Mouse (Mus musculus) kidney, postnatal 0 days (tissue): Measurements from ENCODE around the gene Mcur1. TPM values are rescaled to one million over a fixed set of nuclear protein-coding genes. Genes with fewer than 3 reads are reported as not detected.

Experiments
- ATAC-seq: fragments of 200-750 bp; cut with Nextera tagmentation; replicated peaks from 2 replicates; pipeline ENCODE4 v1.8.0; 2017; ENCODE audit warnings: low read depth, moderate number of reproducible peaks, moderate TSS enrichment, moderate library complexity; ENCODE audit not compliant: low FRiP score
- DNase-seq: peaks from one replicate; pipeline ENCODE4 v3.0.0-alpha.2; 2016; ENCODE audit warnings: low spot score
- H3K27ac ChIP-seq: fragments of 300-500 bp; sonication (generic); 2 replicates; pipeline ENCODE4 v1.5.1; 2014; ENCODE audit warnings: mild to moderate bottlenecking
- H3K27me3 ChIP-seq: fragments of 300-500 bp; sonication (generic); 2 replicates; pipeline ENCODE4 v1.6.1; 2014; ENCODE audit warnings: low read length, mixed read lengths; ENCODE audit not compliant: insufficient read depth
- H3K36me3 ChIP-seq: fragments of 300-500 bp; sonication (generic); 2 replicates; pipeline ENCODE4 v1.6.1; 2014; ENCODE audit warnings: low read length, mixed read lengths; ENCODE audit not compliant: insufficient read depth
- H3K4me1 ChIP-seq: fragments of 300-500 bp; sonication (generic); replicated peaks from 2 replicates; pipeline ENCODE4 v1.6.1; 2014; ENCODE audit warnings: antibody characterized with exemption, low read length, mixed read lengths; ENCODE audit not compliant: insufficient read depth
- H3K4me2 ChIP-seq: fragments of 300-500 bp; sonication (generic); 2 replicates; pipeline ENCODE4 v1.6.1; 2014; ENCODE audit warnings: mild to moderate bottlenecking, low read length, moderate library complexity, mixed read lengths
- H3K4me3 ChIP-seq: fragments of 300-500 bp; sonication (generic); replicated peaks from 2 replicates; pipeline ENCODE4 v1.5.1; 2014; ENCODE audit warnings: low read depth, low read length
- H3K9ac ChIP-seq: fragments of 300-500 bp; sonication (generic); 2 replicates; pipeline ENCODE4 v1.6.1; 2014; ENCODE audit warnings: low read depth, low read length
- H3K9me3 ChIP-seq: fragments of 300-500 bp; sonication (generic); replicated peaks from 2 replicates; pipeline ENCODE4 v1.6.1; 2016; ENCODE audit warnings: low read length, inconsistent platforms, mixed read lengths
- CTCF ChIP-seq: IDR thresholded peaks from 2 replicates; pipeline ENCODE4 v1.5.1; 2016; ENCODE audit warnings: antibody characterized with exemption, low read depth, mild to moderate bottlenecking, moderate library complexity
- WGBS: fragments of 180-500 bp; shearing (Covaris S2); extraction: QIAGEN DNeasy Blood & Tissue Kit; methylation state at CpG from one replicate; pipeline ENCODE4 v1.1.7; 2014; 5-methylcytosine and 5-hydroxymethylcytosine counted together
- polyA plus RNA-seq: library from polyadenylated mRNA; unstranded; fragments of >200 nt; fragmentation: Nextera tagmentation; extraction: Ambion mirVana; gene quantifications from 2 replicates; pipeline ENCODE4 v1.2.1, GENCODE M21; 2015

The Mcur1 gene
- polyA plus RNA-seq, 1 experiment from 2014 or later: 37.3 TPM

- Histone ChIP-seq H3K36me3 (no peaks in the 10 kb centered on the region), H3K4me2 (no peak overlapping the region), H3K9me3 (no peaks in the 10 kb centered on the region), H3K27ac (no peak overlapping the region), H3K4me3 (no peak overlapping the region), H3K27me3 (no peaks in the 10 kb centered on the region), H3K4me1 (no peaks in the 10 kb centered on the region), H3K9ac (no peak overlapping the region)
- ATAC-seq (no peak), DNase-seq (no peak)
- 88% methylated on average over 5 of the region's 5 CpGs for WGBS
- TF ChIP-seq CTCF: no peak
These were observed 43.9 kb downstream of the Mcur1 start for GRCm38 (mm10) chr13:43516119-43516518.

DNA sequence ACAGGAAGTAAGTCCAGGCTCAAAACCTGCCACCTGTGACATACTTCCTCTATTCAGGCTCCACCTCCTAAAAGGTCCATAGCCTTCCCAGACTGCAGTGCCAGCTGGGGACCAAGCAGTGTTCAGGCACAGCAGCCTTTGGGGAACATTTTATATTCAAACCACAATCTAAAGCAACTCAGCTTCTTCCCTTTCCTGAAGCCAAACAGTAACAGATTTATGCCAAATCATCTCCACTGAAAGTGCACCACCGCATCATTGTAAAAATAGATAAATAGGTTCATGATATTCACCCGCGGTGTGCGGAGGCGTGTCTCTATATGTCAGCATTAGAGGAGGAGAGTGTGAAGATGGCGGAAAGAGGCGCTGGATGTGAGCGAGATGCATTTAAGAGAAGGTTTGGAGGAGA, 45.0 kb downstream of the Mcur1 start:
- TF ChIP-seq CTCF: no peak
- no peak overlapping the region for H3K4me2 ChIP-seq
- H3K4me3 ChIP-seq: no peak overlapping the region
- no peak overlapping the region for H3K9ac ChIP-seq
- H3K36me3 ChIP-seq: no peaks in the 10 kb centered on the region
- no peak for ATAC-seq
- WGBS: 71% methylated on average over 8 of the region's 8 CpGs
- no peak overlapping the region for H3K27ac ChIP-seq
- H3K27me3 ChIP-seq: no peaks in the 10 kb centered on the region
- no peaks in the 10 kb centered on the region for H3K9me3 ChIP-seq
- H3K4me1 ChIP-seq: no peaks in the 10 kb centered on the region
- DNase-seq: no peak

DNA sequence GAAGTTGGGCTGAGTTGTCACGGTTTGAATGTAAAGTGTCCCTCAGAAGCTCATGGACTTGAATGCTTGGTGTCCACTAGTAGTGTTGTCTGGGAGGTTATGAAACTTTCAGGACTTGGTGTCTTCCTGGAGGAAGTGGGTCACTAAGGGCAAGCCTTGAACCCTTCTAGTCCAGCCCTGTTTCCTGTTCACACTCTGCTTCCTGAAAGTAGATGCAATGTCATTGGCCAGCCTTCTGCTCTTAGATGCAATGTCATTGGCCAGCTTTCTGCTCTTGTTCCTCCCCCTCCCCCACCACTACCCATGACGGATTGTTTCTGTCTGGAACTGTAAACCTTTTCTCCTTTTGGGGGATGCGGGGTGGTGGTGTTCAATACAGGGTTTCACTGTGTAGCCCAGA, 47.3 kb downstream of the Mcur1 start:
- Histone ChIP-seq H3K9ac (no peak overlapping the region), H3K4me3 (no peak overlapping the region), H3K9me3 (no peaks in the 10 kb centered on the region), H3K4me2 (no peak overlapping the region), H3K27me3 (no peaks in the 10 kb centered on the region), H3K27ac (no peak overlapping the region), H3K36me3 (no peaks in the 10 kb centered on the region), H3K4me1 (no peaks in the 10 kb centered on the region)
- no peak for TF ChIP-seq CTCF
- no peak for DNase-seq
- WGBS: 95% methylated on average over 3 of the region's 3 CpGs
- ATAC-seq: no peak

DNA sequence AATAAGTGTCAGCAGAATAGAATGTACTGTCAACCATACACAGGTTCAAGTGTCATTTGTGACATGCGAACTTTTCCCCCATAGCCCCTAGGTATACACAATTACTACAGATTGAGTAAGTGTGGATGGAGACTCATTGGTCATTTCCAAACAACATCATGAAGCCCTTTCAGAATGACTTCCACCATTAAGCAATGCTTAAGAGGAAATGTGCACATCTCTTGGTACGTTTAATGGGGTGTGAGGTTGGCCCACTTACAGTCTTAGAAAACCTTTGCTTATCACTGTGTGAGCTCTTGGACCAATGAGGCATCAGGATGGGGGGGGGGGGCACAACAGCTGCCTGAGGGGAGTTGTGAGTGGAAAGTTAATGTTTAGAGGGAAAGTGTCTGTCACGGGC, 54.2 kb downstream of the Mcur1 start:
- no peak for DNase-seq

GRCm38 (mm10) chr13:43503395-43503850, 56.6 kb downstream of the Mcur1 start:
- no peaks in the 10 kb centered on the region for H3K9me3 ChIP-seq
- H3K4me3 ChIP-seq: peak overlapping the region; percentile 22; the same call in 1 of the 2 replicates
- peak overlapping the region; percentile 51; the same call in 1 of the 2 replicates for H3K9ac ChIP-seq
- H3K36me3 ChIP-seq: no peaks in the 10 kb centered on the region
- 2% methylated on average over 19 of the region's 19 CpGs for WGBS
- H3K4me1 ChIP-seq: peaks cover 12% of the 10 kb centered on the region; the same call in 1 of the 2 replicates
- H3K27ac ChIP-seq: peak overlapping the region; percentile 83
- H3K4me2 ChIP-seq: peak overlapping the region; percentile 53
- 0 out of 2 replicates have a peak, but pooled peaks have one; percentile 5 for TF ChIP-seq CTCF
- H3K27me3 ChIP-seq: no peaks in the 10 kb centered on the region
- ATAC-seq (peak; percentile 92), DNase-seq (peak; percentile 97)

More for the DNA sequence above, 54.2 kb downstream of the Mcur1 start:
- Histone ChIP-seq H3K9me3 (no peaks in the 10 kb centered on the region), H3K4me3 (no peak overlapping the region), H3K4me1 (peaks cover 12% of the 10 kb centered on the region; the same call in 1 of the 2 replicates), H3K36me3 (no peaks in the 10 kb centered on the region), H3K4me2 (no peak overlapping the region), H3K27ac (no peak overlapping the region), H3K27me3 (no peaks in the 10 kb centered on the region), H3K9ac (no peak overlapping the region)
- no peak for TF ChIP-seq CTCF
- ATAC-seq: no peak
- WGBS: 77% methylated on average over 3 of the region's 3 CpGs

GRCm38 (mm10) chr13:43501601-43502000, 58.4 kb downstream of the Mcur1 start:
- no peak for ATAC-seq
- Histone ChIP-seq H3K27ac (no peak overlapping the region), H3K36me3 (no peaks in the 10 kb centered on the region), H3K4me2 (no peak overlapping the region), H3K4me3 (no peak overlapping the region), H3K9ac (no peak overlapping the region), H3K9me3 (no peaks in the 10 kb centered on the region), H3K4me1 (peaks cover 12% of the 10 kb centered on the region; the same call in 1 of the 2 replicates), H3K27me3 (no peaks in the 10 kb centered on the region)
- no peak for TF ChIP-seq CTCF
- DNase-seq: no peak
- 90% methylated on average over 5 of the region's 5 CpGs for WGBS

GRCm38 (mm10) chr13:43500483-43500850, 59.5 kb downstream of the Mcur1 start:
- WGBS: 90% methylated on average over 4 of the region's 4 CpGs
- ATAC-seq: no peak
- Histone ChIP-seq H3K9ac (no peak overlapping the region), H3K27ac (no peak overlapping the region), H3K36me3 (no peaks in the 10 kb centered on the region), H3K4me3 (no peak overlapping the region), H3K4me1 (peaks cover 12% of the 10 kb centered on the region; the same call in 1 of the 2 replicates), H3K4me2 (no peak overlapping the region), H3K27me3 (no peaks in the 10 kb centered on the region), H3K9me3 (no peaks in the 10 kb centered on the region)
- no peak for DNase-seq
- TF ChIP-seq CTCF: no peak
